Mouse (Mus musculus): Measurements from ENCODE around the gene Mtrf1. TPM values are rescaled to one million over a fixed set of nuclear protein-coding genes. Genes with fewer than 3 reads are reported as not detected.
A peak's percentile ranks its signal among the peaks of the same experiment; 100 is the strongest.

Gene Mtrf1
- polyA plus RNA-seq, 2 experiments = 2.7 to 4.1 TPM

GRCm38 (mm10) chr14:79389438-79390264 lies 7.9 kb upstream of the Mtrf1 start:
- H3K27me3 ChIP-seq (ENCODE audit: control insufficient read depth, insufficient read depth, low read length) = no peaks in the 10 kb centered on the region
- TF ChIP-seq EP300 (IDR thresholded peaks at IDR 0.05; ENCODE audit: low read depth) = no peak
- no peak for TF ChIP-seq CTCF (IDR thresholded peaks at IDR 0.05; ENCODE audit: low read depth)
- no peak for ATAC-seq (ENCODE audit: insufficient read depth)
- peaks cover 8% of the 10 kb centered on the region for H3K36me3 ChIP-seq (replicated peaks; ENCODE audit: control insufficient read depth, insufficient read depth, low read depth)
- H3K4me1 ChIP-seq (replicated peaks; ENCODE audit: control insufficient read depth in 2 of 2, insufficient read depth in 2 of 2, low read length in 1 of 2) = peaks cover 13 to 16% of the 10 kb centered on the region in 2 experiments
- H3K9ac ChIP-seq (replicated peaks) = peak overlapping the region; percentile 82
- no peaks in the 10 kb centered on the region for H3K9me3 ChIP-seq (ENCODE audit: control insufficient read depth, low read length)
- 2% methylated on average over 16 of the region's 16 CpGs for WGBS (ENCODE audit: insufficient replicate concordance)
- peak overlapping the region; percentile 79 for H3K27ac ChIP-seq
- DNase-seq (ENCODE audit: low read depth in 3 of 3, low spot score in 3 of 3) = peak in 2 of 3 experiments; percentile 16 to 24
- peak overlapping the region; percentile 94 for H3K4me2 ChIP-seq (ENCODE audit: low read depth)
- peak overlapping the region; percentile 74 to 75 for H3K4me3 ChIP-seq (ENCODE audit: insufficient read depth in 1 of 2, low read depth in 2 of 2, low read length in 2 of 2)

DNA sequence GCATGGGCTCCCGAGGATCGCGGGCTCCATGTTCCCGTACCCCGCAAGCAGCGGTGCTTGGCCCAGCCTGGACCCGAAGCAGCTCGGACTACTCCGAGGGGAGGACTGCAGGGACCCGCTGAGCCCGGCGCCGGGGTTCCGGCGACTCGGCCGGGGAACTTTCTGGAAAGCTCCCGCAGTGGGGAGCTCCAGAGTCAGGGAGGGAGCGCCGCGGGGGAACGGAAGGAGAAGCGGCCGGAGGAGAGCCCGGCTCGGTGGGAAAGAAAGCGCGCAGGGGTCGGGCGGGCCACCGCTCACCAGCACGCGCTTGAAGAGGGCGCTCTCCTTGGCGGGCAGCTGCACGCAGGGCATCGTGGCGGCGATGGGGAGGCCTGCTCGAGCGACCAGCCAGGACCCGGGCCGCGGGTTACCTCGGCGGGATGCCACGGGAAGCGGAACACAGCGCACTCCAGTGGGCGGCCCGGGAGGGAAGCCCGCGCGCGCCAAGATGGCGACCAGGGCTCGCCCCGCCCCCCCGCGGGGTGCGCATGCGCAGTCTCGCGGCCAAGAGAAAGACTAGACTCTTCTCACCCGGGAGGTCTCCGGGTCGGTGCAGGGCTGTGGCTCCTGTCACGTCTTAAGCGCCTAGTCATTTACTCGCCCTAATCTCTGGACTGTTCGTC lies 7.2 kb upstream of the Mtrf1 start, which contains the start of gene Naa16:
TSS of gene Naa16 (minus strand) at position 514 of the 662 bp plus-strand sequence.
- Histone ChIP-seq H3K4me2 (ENCODE audit: low read depth) (peak within 1 kb of the TSS; percentile 94), H3K27me3 (ENCODE audit: control insufficient read depth, insufficient read depth, low read length) (no peaks in the 10 kb centered on the region), H3K27ac (peak within 1 kb of the TSS; percentile 91), H3K9ac (replicated peaks) (peak within 1 kb of the TSS; percentile 82), H3K4me3 (ENCODE audit: insufficient read depth in 1 of 2, low read depth in 2 of 2, low read length in 2 of 2) (peak within 1 kb of the TSS; percentile 74 to 75), H3K9me3 (ENCODE audit: control insufficient read depth, low read length) (no peaks in the 10 kb centered on the region), H3K4me1 (replicated peaks; ENCODE audit: control insufficient read depth in 2 of 2, insufficient read depth in 2 of 2, low read length in 1 of 2) (peaks cover 13 to 16% of the 10 kb centered on the region in 2 experiments), H3K36me3 (replicated peaks; ENCODE audit: control insufficient read depth, insufficient read depth, low read depth) (peaks cover 8% of the 10 kb centered on the region)
- TF ChIP-seq CTCF (IDR thresholded peaks at IDR 0.05; ENCODE audit: low read depth) (peak; percentile 70), EP300 (IDR thresholded peaks at IDR 0.05; ENCODE audit: low read depth) (no peak)
- peak; percentile 89 to 90 (median 89) for DNase-seq (ENCODE audit: low read depth in 3 of 3, low spot score in 3 of 3)
- peak; percentile 93 for ATAC-seq (ENCODE audit: insufficient read depth)
- under 1% methylated on average over 71 of the region's 71 CpGs for WGBS (ENCODE audit: insufficient replicate concordance)

GRCm38 (mm10) chr14:79393289-79393688 lies 4.3 kb upstream of the Mtrf1 start:
- Histone ChIP-seq H3K9me3 (ENCODE audit: control insufficient read depth, low read length) (no peaks in the 10 kb centered on the region), H3K4me2 (ENCODE audit: low read depth) (no peak overlapping the region), H3K36me3 (replicated peaks; ENCODE audit: control insufficient read depth, insufficient read depth, low read depth) (no peaks in the 10 kb centered on the region), H3K27me3 (ENCODE audit: control insufficient read depth, insufficient read depth, low read length) (no peaks in the 10 kb centered on the region), H3K27ac (no peak overlapping the region), H3K9ac (replicated peaks) (no peak overlapping the region), H3K4me1 (replicated peaks; ENCODE audit: control insufficient read depth in 2 of 2, insufficient read depth in 2 of 2, low read length in 1 of 2) (peaks cover 14 to 15% of the 10 kb centered on the region in 2 experiments), H3K4me3 (ENCODE audit: insufficient read depth in 1 of 2, low read depth in 2 of 2, low read length in 2 of 2) (no peak overlapping the region)
- ATAC-seq (ENCODE audit: insufficient read depth) (no peak), DNase-seq (ENCODE audit: low read depth in 3 of 3, low spot score in 3 of 3) (no peak)
- 16% methylated on average over 1 of the region's 1 CpGs for WGBS (ENCODE audit: insufficient replicate concordance)
- TF ChIP-seq CTCF (IDR thresholded peaks at IDR 0.05; ENCODE audit: low read depth) = no peak
- TF ChIP-seq EP300 (IDR thresholded peaks at IDR 0.05; ENCODE audit: low read depth) = no peak

DNA sequence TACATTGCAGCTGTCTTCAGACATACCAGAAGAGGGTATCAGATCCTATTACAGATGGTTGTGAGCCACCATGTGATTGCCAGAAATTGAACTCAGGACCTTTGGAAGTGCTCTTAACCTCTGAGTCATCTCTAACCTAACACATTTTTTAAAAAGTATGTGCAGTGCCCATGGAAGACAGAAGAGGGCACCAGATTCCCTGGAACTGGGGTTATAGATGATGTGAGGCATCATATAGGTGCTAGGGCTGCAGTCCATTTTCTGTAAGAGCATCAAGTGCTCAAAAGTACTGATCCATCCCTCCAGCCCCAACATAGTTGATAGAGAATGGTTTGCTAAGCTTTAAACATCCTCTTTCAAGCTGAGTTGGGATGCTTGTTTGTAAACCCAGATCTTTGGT lies 3.0 kb upstream of the Mtrf1 start:
- no peak overlapping the region for H3K4me3 ChIP-seq (ENCODE audit: insufficient read depth in 1 of 2, low read depth in 2 of 2, low read length in 2 of 2)
- peak; percentile 80 for TF ChIP-seq CTCF (IDR thresholded peaks at IDR 0.05; ENCODE audit: low read depth)
- no peak for TF ChIP-seq EP300 (IDR thresholded peaks at IDR 0.05; ENCODE audit: low read depth)

GRCm38 (mm10) chr14:79407641-79408040 lies 10.1 kb downstream of the Mtrf1 start:
- no peaks in the 10 kb centered on the region for H3K9me3 ChIP-seq (ENCODE audit: control insufficient read depth, low read length)
- 27% methylated on average over 2 of the region's 2 CpGs for WGBS (ENCODE audit: insufficient replicate concordance)
- 0 out of 4 replicates have a peak, but pooled peaks cover 0 to 2% of the 10 kb centered on the region in 2 experiments for H3K4me1 ChIP-seq (replicated peaks; ENCODE audit: control insufficient read depth in 2 of 2, insufficient read depth in 2 of 2, low read length in 1 of 2)

More for the DNA sequence above, 3.0 kb upstream of the Mtrf1 start:
- ATAC-seq (ENCODE audit: insufficient read depth) (no peak), DNase-seq (ENCODE audit: low read depth in 3 of 3, low spot score in 3 of 3) (peak; percentile 47 to 66 (median 49))
- H3K4me1 ChIP-seq (replicated peaks; ENCODE audit: control insufficient read depth in 2 of 2, insufficient read depth in 2 of 2, low read length in 1 of 2) = peaks cover 10 to 12% of the 10 kb centered on the region in 2 experiments
- H3K36me3 ChIP-seq (replicated peaks; ENCODE audit: control insufficient read depth, insufficient read depth, low read depth) = no peaks in the 10 kb centered on the region
- H3K27me3 ChIP-seq (ENCODE audit: control insufficient read depth, insufficient read depth, low read length) = no peaks in the 10 kb centered on the region
- no peak overlapping the region for H3K4me2 ChIP-seq (ENCODE audit: low read depth)
- H3K9me3 ChIP-seq (ENCODE audit: control insufficient read depth, low read length) = no peaks in the 10 kb centered on the region
- no peak overlapping the region for H3K9ac ChIP-seq (replicated peaks)
- no peak overlapping the region for H3K27ac ChIP-seq

More at GRCm38 (mm10) chr14:79407641-79408040, 10.1 kb downstream of the Mtrf1 start:
- no peak overlapping the region for H3K4me3 ChIP-seq (ENCODE audit: insufficient read depth in 1 of 2, low read depth in 2 of 2, low read length in 2 of 2)
- H3K36me3 ChIP-seq (replicated peaks; ENCODE audit: control insufficient read depth, insufficient read depth, low read depth) = no peaks in the 10 kb centered on the region
- no peak overlapping the region for H3K9ac ChIP-seq (replicated peaks)
- no peak overlapping the region for H3K4me2 ChIP-seq (ENCODE audit: low read depth)
- DNase-seq (ENCODE audit: low read depth in 3 of 3, low spot score in 3 of 3) (no peak), ATAC-seq (ENCODE audit: insufficient read depth) (no peak)
- TF ChIP-seq EP300 (IDR thresholded peaks at IDR 0.05; ENCODE audit: low read depth) (0 out of 2 replicates have a peak, but pooled peaks have one; percentile 19), CTCF (IDR thresholded peaks at IDR 0.05; ENCODE audit: low read depth) (no peak)
- no peak overlapping the region for H3K27ac ChIP-seq
- H3K27me3 ChIP-seq (ENCODE audit: control insufficient read depth, insufficient read depth, low read length) = no peaks in the 10 kb centered on the region

All from liver, embryonic 14.5 days (tissue).